Mouse (Mus musculus) spleen, adult 2 months (tissue): Measurements from ENCODE around the gene Tbc1d9b.
"Not testable (repeated sequence)": the region's sequence is repeated elsewhere in the genome, so short reads cannot be mapped to it uniquely, and the experiment has no call there.

Experiments
- CTCF ChIP-seq: fragments of 200-500 bp; IDR thresholded peaks from 2 replicates; pipeline ENCODE4 v1.5.1; 2011; ENCODE audit warnings: mild to moderate bottlenecking, inconsistent platforms; ENCODE audit not compliant: insufficient read depth, insufficient read length, insufficient replicate concordance; ENCODE audit errors: extremely low read depth
- POLR2A ChIP-seq: fragments of 200-500 bp; IDR thresholded peaks from 2 replicates; pipeline ENCODE4 v1.6.1; 2011; ENCODE audit warnings: low read depth, low read length, inconsistent platforms

DNA sequence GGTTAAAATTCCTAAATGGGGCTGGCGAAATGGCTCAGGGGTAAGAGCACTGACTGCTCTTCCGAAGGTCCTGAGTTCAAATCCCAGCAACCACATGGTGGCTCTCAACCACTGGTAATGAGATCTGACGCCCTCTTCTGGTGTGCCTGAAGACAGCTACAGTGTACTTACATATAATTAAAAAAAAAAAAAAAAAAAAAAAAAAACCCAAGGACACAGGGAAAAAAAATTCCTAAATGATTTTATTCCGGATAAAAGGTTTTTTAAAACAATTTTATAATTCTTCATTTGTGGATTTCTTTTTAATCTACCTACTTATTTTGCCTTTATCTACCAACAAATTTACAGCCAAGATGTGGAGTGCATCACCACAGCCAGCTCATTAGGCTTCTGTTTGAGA lies 29.2 kb upstream of the Tbc1d9b start:
- not testable (repeated sequence) for TF ChIP-seq CTCF, POLR2A
